Mouse (Mus musculus): ENCODE measurements around the gene Sema5b. TPM values are rescaled to one million over a fixed set of nuclear protein-coding genes. Genes with fewer than 3 reads are reported as not detected.
"Not testable (repeated sequence)": the region's sequence is repeated elsewhere in the genome, so short reads cannot be mapped to it uniquely, and the experiment has no call there.

Gene Sema5b
- polyA plus RNA-seq, 1 experiment from 2014 or later, result 5.0 TPM

- no peak overlapping the region for H3K9ac ChIP-seq
- 70% methylated on average over 15 of the region's 15 CpGs for WGBS
- H3K4me3 ChIP-seq, result no peak overlapping the region
- no peaks in the 10 kb centered on the region for H3K9me3 ChIP-seq
- 0 out of 2 replicates have a peak, but pooled peaks cover 6% of the 10 kb centered on the region for H3K4me1 ChIP-seq
- no peak for ATAC-seq (ENCODE audit: insufficient number of reproducible peaks, insufficient read depth, low FRiP score, low TSS enrichment, low read depth)
- no peak overlapping the region for H3K4me2 ChIP-seq
- no peaks in the 10 kb centered on the region for H3K36me3 ChIP-seq
- no peaks in the 10 kb centered on the region for H3K27me3 ChIP-seq
- no peak overlapping the region for H3K27ac ChIP-seq
Measured at GRCm38 (mm10) chr16:35555596-35556482, 14.9 kb downstream of the Sema5b start.

GRCm38 (mm10) chr16:35557038-35557437 lies 16.1 kb downstream of the Sema5b start:
- WGBS, result 77% methylated on average over 6 of the region's 6 CpGs
- H3K36me3 ChIP-seq, result no peaks in the 10 kb centered on the region
- no peak overlapping the region for H3K4me2 ChIP-seq
- H3K9ac ChIP-seq, result no peak overlapping the region
- no peak overlapping the region for H3K27ac ChIP-seq
- 0 out of 2 replicates have a peak, but pooled peaks cover 6% of the 10 kb centered on the region for H3K4me1 ChIP-seq
- no peaks in the 10 kb centered on the region for H3K9me3 ChIP-seq
- no peak overlapping the region for H3K4me3 ChIP-seq
- no peak for ATAC-seq (ENCODE audit: insufficient number of reproducible peaks, insufficient read depth, low FRiP score, low TSS enrichment, low read depth)
- H3K27me3 ChIP-seq, result no peaks in the 10 kb centered on the region

- Histone ChIP-seq H3K4me3 (no peak overlapping the region), H3K36me3 (no peaks in the 10 kb centered on the region), H3K9ac (no peak overlapping the region), H3K9me3 (no peaks in the 10 kb centered on the region), H3K27me3 (no peaks in the 10 kb centered on the region), H3K27ac (no peak overlapping the region), H3K4me2 (no peak overlapping the region), H3K4me1 (peaks cover 6% of the 10 kb centered on the region)
- WGBS, result 59% methylated on average over 6 of the region's 6 CpGs
- no peak for ATAC-seq (ENCODE audit: insufficient number of reproducible peaks, insufficient read depth, low FRiP score, low TSS enrichment, low read depth)
Measured at GRCm38 (mm10) chr16:35561541-35561940, 20.6 kb downstream of the Sema5b start.

GRCm38 (mm10) chr16:35564246-35564905 lies 23.4 kb downstream of the Sema5b start:
- ATAC-seq (ENCODE audit: insufficient number of reproducible peaks, insufficient read depth, low FRiP score, low TSS enrichment, low read depth), result no peak
- H3K4me3 ChIP-seq, result no peak overlapping the region
- 62% methylated on average over 22 of the region's 22 CpGs for WGBS
- H3K9ac ChIP-seq, result no peak overlapping the region
- no peak overlapping the region for H3K27ac ChIP-seq
- peaks cover 6% of the 10 kb centered on the region for H3K4me1 ChIP-seq
- H3K4me2 ChIP-seq, result no peak overlapping the region
- no peaks in the 10 kb centered on the region for H3K9me3 ChIP-seq
- H3K36me3 ChIP-seq, result no peaks in the 10 kb centered on the region
- no peaks in the 10 kb centered on the region for H3K27me3 ChIP-seq

- H3K4me2 ChIP-seq; H3K9ac ChIP-seq; H3K27me3 ChIP-seq; ATAC-seq (ENCODE audit: insufficient number of reproducible peaks, insufficient read depth, low FRiP score, low TSS enrichment, low read depth); H3K27ac ChIP-seq; H3K4me3 ChIP-seq; H3K4me1 ChIP-seq; H3K36me3 ChIP-seq; H3K9me3 ChIP-seq: not testable (repeated sequence)
- 97% methylated on average over 5 of the region's 5 CpGs for WGBS
Measured at GRCm38 (mm10) chr16:35565601-35566000, 24.7 kb downstream of the Sema5b start.

GRCm38 (mm10) chr16:35568225-35568880 lies 27.4 kb downstream of the Sema5b start:
- Histone ChIP-seq H3K4me3 (no peak overlapping the region), H3K27me3 (no peaks in the 10 kb centered on the region), H3K36me3 (no peaks in the 10 kb centered on the region), H3K4me1 (peaks cover 6% of the 10 kb centered on the region), H3K9me3 (no peaks in the 10 kb centered on the region), H3K4me2 (no peak overlapping the region), H3K27ac (no peak overlapping the region), H3K9ac (no peak overlapping the region)
- no peak for ATAC-seq (ENCODE audit: insufficient number of reproducible peaks, insufficient read depth, low FRiP score, low TSS enrichment, low read depth)
- WGBS, result 79% methylated on average over 15 of the region's 15 CpGs

GRCm38 (mm10) chr16:35569347-35569746 lies 28.4 kb downstream of the Sema5b start:
- H3K27ac ChIP-seq, result no peak overlapping the region
- no peak overlapping the region for H3K4me2 ChIP-seq
- no peaks in the 10 kb centered on the region for H3K9me3 ChIP-seq
- no peaks in the 10 kb centered on the region for H3K36me3 ChIP-seq
- WGBS, result 58% methylated on average over 2 of the region's 2 CpGs
- H3K9ac ChIP-seq, result no peak overlapping the region
- no peak overlapping the region for H3K4me3 ChIP-seq
- no peaks in the 10 kb centered on the region for H3K27me3 ChIP-seq
- no peak for ATAC-seq (ENCODE audit: insufficient number of reproducible peaks, insufficient read depth, low FRiP score, low TSS enrichment, low read depth)
- peaks cover 7% of the 10 kb centered on the region for H3K4me1 ChIP-seq

- H3K4me3 ChIP-seq, result no peak overlapping the region
- H3K9ac ChIP-seq, result no peak overlapping the region
- ATAC-seq (ENCODE audit: insufficient number of reproducible peaks, insufficient read depth, low FRiP score, low TSS enrichment, low read depth), result no peak
- no peaks in the 10 kb centered on the region for H3K27me3 ChIP-seq
- no peak overlapping the region for H3K4me2 ChIP-seq
- no peak overlapping the region for H3K27ac ChIP-seq
- H3K36me3 ChIP-seq, result no peaks in the 10 kb centered on the region
- peaks cover 3% of the 10 kb centered on the region for H3K4me1 ChIP-seq
- H3K9me3 ChIP-seq, result no peaks in the 10 kb centered on the region
- WGBS, result 64% methylated on average over 9 of the region's 9 CpGs
Measured at GRCm38 (mm10) chr16:35569758-35570157, 28.8 kb downstream of the Sema5b start.

- 72% methylated on average over 12 of the region's 12 CpGs for WGBS
- peaks cover 8% of the 10 kb centered on the region for H3K4me1 ChIP-seq
- H3K27me3 ChIP-seq, result no peaks in the 10 kb centered on the region
- H3K4me2 ChIP-seq, result no peak overlapping the region
- ATAC-seq (ENCODE audit: insufficient number of reproducible peaks, insufficient read depth, low FRiP score, low TSS enrichment, low read depth), result no peak
- no peaks in the 10 kb centered on the region for H3K36me3 ChIP-seq
- no peak overlapping the region for H3K4me3 ChIP-seq
- H3K27ac ChIP-seq, result no peak overlapping the region
- H3K9me3 ChIP-seq, result no peaks in the 10 kb centered on the region
- H3K9ac ChIP-seq, result no peak overlapping the region
Measured at GRCm38 (mm10) chr16:35570627-35571026, 29.7 kb downstream of the Sema5b start.

GRCm38 (mm10) chr16:35573586-35573985 lies 32.6 kb downstream of the Sema5b start:
- no peak for ATAC-seq (ENCODE audit: insufficient number of reproducible peaks, insufficient read depth, low FRiP score, low TSS enrichment, low read depth)
- Histone ChIP-seq H3K9ac (no peak overlapping the region), H3K36me3 (no peaks in the 10 kb centered on the region), H3K4me2 (no peak overlapping the region), H3K27me3 (no peaks in the 10 kb centered on the region), H3K27ac (no peak overlapping the region), H3K4me1 (peaks cover 13% of the 10 kb centered on the region), H3K9me3 (no peaks in the 10 kb centered on the region), H3K4me3 (no peak overlapping the region)
- 88% methylated on average over 3 of the region's 3 CpGs for WGBS

- no peaks in the 10 kb centered on the region for H3K9me3 ChIP-seq
- no peak for ATAC-seq (ENCODE audit: insufficient number of reproducible peaks, insufficient read depth, low FRiP score, low TSS enrichment, low read depth)
Measured at GRCm38 (mm10) chr16:35577181-35577941, 36.4 kb downstream of the Sema5b start.

More at GRCm38 (mm10) chr16:35577181-35577941, 36.4 kb downstream of the Sema5b start:
- 87% methylated on average over 11 of the region's 11 CpGs for WGBS
- Histone ChIP-seq H3K27ac (no peak overlapping the region), H3K4me2 (no peak overlapping the region), H3K9ac (no peak overlapping the region), H3K27me3 (no peaks in the 10 kb centered on the region), H3K4me1 (peaks cover 19% of the 10 kb centered on the region), H3K36me3 (no peaks in the 10 kb centered on the region), H3K4me3 (no peak overlapping the region)
